Mouse (Mus musculus) 416B (cell line): Measurements from ENCODE around the gene Lypd6b.

Experiments used
- DNase-seq: peaks from one replicate; pipeline ENCODE4 v3.0.0; 2011; ENCODE audit warnings: low read depth

Lypd6b gene

GRCm38 (mm10) chr2:49869044-49869443, 81.6 kb downstream of the Lypd6b start:
- no peak for DNase-seq

DNA sequence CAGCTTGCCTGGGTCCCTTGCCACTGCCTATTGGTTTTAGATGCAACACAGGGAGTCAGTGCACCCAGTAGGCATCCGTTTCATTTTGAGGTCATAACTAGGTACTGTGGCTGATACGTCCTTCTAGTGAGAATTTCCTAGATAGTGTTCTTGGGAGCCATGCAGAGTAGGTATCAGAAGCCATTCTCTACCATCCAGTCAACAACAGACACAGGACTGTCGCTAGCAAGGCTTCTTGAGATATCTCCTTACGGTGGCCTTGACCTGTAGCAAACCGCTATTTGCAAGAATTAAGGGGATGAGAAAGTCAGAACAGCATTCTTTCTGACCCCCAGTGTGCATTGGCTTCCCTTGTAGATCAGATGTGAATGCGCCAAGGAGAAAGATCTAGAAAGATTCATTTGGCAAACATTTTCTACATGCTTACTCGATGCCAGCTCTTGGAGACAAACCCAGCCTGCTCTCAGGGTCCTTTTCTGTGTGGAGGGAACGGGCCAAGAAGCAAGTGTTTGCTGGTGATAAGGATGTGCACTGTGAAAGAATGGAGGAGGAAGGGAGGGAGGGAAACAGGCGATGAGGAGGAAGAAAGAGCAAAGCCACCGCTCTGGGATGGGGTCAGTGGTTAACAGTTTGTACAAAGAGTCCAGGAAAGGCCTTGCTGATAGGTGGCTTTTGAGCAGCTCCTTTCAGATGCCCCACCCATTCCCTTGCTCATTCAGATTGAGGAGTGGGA, 82.5 kb downstream of the Lypd6b start:
- DNase-seq: peak; percentile 34

DNA sequence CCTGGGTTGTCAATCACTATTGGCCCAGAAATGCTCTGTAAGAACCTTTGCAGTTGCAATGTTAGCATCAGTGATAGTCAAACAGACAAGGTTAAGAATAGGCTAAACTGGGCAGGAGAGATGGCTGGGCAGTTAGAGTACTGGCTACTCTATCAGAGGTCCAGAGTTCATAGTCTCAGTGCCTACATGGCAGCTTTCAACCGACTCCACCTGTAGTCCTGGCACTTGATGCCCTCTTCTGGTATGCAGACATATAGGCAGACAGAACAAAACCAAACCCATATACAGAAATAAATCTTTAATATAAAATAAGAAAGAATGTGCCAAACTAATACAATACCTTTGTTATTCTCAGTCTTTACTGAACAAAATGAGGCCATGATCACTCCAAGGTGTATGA, 83.5 kb downstream of the Lypd6b start:
- peak; percentile 48 for DNase-seq

DNA sequence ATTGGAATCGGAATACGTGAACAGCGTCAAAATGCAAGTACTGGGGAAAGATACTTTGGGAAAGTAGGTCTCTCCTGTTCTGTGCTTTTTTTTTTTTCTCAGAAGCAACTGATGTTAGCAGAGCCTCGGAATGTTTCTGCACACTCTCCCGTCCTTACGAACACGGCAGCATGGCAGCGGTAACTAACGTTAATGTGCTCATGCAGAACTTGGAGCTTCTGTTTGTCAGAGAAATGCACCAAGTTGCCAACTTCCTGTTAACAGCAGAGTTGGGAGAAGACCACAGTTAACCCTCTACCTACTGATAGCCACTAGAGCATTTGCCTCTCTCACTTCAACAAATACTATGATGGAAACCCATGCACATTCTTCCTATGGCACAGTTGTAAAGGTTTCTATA, 93.0 kb downstream of the Lypd6b start:
- no peak for DNase-seq

GRCm38 (mm10) chr2:49881002-49881401, 93.5 kb downstream of the Lypd6b start:
- DNase-seq: no peak

- no peak for DNase-seq
Observed at GRCm38 (mm10) chr2:49882461-49882860, 95.0 kb downstream of the Lypd6b start.

DNA sequence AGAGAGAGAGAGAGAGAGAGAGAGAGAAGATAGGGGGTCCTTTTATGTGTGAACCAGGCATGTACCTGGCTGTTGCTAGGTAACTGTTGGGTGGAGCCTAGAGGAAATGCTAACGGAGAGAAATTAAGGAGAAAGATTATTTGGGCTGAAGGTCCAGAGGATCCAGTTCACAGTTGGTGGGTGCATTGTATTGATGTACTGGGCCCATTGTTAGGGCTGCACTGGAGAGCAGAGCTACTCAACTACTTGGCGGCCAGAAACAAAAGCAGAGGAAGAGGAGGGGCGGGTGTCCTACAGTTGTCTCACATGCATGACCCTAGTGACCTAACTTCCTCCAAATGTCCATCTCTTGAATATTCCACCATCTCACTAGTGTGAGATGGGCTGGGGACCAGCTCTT, 96.5 kb downstream of the Lypd6b start:
- DNase-seq: no peak

DNA sequence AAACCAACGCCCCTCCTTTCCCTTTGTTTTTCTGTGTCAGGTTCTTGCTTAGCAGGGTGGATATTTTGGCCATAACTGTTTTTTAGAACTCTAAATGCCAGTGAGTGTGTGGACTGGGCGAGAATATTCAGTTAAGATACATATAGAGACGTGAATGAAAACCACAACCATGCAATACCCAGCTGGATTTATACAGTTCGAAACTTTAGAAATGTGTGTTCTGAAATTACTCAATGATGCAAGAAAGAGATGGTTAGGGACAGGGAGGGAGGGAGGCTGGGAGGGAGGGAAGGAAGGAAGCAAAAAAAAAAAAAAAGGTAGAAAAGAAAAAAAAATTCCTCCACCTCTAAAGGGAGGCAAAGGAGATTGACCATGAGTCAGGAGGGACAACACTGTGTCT, 98.7 kb downstream of the Lypd6b start:
- DNase-seq: peak; percentile 38

- DNase-seq: no peak
Observed at GRCm38 (mm10) chr2:49888346-49888745, 100.9 kb downstream of the Lypd6b start.

DNA sequence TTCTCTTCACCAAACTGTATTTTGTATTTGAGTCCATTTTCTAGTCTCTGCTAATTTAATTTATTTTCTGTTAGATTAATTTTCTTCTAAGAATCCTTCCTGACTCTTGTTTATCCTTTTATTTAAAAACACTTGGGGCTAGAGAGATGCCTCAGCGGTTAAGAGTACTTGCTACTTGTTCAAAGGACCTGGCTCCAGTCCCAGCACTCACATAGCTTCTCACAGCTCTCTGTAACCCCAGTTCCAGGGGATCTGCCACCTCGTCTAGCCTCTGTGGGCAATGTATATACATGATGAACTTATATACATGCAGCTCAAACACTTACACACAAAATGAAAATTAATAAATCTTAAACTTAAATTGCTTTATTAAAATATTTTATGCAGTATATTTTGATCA, 103.2 kb downstream of the Lypd6b start:
- no peak for DNase-seq

GRCm38 (mm10) chr2:49909838-49910407, 122.4 kb downstream of the Lypd6b start:
- no peak for DNase-seq

DNA sequence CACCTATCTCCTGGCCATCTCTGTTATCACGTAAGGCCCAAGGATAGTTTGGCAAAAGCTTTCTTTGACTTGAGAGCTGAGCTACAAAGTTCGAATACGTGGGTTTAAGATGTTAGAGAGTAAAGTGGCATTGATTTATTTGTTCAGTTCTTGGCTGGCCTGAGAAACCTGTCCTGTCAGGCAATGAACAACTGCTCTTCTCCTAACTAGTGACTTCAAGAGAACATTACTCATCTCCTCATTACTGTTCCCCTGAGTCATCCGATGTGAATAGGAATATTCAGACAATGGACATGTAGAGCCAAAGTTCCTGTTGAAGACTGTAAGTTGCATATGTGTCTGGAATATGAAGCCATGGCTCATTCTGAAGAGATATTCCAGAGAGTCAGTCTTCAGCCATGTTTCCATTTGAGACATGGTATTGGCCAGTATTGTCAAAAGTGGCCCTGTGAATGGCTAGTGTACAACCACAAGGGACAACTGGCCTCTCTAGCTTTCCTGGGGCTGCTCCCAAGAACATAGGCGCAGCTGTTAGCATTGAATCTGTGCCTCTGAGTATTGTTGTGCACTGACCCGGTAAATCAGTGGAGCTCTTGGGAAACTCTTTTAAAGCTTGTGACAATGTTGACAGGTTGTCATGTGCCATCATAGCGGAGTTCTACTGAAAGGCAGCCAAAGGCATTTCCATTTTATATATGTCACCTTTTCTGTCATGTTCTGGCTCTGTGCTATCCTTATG, 124.0 kb downstream of the Lypd6b start:
- DNase-seq: no peak

DNA sequence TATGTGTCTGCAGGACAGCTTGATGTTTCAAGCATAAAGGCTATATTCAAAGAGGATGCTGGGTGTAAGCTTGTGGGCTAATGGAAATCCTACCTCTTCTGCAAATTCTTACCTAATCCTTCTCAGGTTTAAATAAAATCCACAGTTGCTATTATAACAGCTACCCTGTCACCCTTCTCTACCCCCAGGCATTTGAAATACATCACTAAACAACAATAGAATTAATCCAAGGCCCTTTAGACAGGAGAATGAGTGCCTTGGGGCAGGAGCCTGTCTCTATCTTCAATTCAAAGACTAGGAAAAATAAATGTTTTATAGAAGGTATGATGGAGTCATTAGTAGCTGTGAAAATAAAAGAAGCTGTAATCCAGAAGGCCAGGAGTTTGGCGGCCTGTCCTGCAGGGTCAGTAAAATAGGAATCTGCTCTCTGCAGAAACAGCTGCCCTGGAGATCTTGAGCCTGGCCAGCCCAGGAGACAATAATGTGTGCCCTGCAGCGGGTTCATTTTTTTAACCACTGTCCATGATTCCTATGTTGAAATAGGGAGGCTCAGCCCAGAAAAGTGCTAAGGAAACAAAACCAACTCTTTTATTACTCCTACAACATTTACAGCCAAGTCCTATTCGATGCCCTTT, 124.9 kb downstream of the Lypd6b start:
- DNase-seq: no peak

- DNase-seq: no peak
Observed at GRCm38 (mm10) chr2:49917489-49917888, 130.0 kb downstream of the Lypd6b start.

DNA sequence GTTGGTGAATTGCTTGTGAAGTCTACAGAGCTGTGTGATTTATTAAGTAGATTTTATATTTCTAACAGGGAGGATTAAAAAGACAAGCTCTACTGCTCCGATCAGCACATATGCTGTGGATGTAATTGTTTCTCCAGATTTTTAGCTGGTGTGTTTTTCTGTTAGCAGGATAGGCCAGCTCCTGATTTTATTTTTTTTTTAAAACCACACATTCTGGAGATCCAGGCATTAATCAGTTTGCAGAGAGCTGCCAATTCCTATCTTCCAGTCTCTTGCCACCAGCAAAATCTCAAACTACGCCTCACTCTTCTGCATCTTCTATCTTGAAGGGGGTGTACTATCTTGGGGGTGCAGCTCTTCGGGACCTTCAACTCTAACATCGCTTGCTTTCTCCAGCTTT, 130.6 kb downstream of the Lypd6b start:
- no peak for DNase-seq

DNA sequence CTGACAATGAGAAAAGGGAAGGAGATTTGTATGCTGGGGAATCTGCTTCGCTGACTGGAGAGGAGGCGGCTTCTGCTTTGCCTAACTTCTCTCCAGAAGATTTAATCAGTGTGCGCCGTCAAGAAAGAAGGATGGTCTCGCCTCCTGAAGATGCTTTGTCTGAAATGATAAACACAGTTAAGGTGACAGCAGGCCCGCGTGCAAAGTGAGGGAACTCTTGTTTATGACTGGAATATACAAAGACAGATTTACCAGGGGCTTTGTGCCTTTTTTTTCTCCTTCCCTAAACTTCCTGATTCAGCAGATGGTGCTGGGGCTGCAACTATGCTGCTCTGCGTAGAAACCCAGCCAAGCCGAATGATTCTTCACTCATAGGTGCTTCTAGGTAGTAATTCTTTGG, 131.2 kb downstream of the Lypd6b start:
- no peak for DNase-seq

DNA sequence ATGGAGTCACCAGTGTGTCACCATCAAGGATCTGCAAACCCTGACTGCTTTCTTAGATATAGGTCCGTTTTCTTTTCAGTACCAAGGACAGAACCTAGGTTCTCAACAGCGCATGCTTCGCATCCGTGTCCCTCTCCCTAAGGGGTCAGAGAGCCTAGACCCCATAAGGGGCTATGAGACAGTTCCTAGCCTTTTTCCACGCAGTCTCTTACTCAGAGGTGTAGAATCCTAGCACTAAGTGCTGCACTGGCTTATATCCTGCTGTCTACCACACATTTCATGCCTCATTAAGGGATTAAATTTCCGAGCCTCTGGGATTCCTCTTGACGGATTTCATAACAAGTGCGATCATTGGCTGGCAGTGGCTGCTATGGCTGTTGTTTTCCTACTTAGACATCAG, 134.5 kb downstream of the Lypd6b start:
- peak; percentile 8 for DNase-seq

GRCm38 (mm10) chr2:49922810-49923209, 135.3 kb downstream of the Lypd6b start:
- DNase-seq: peak; percentile 18

GRCm38 (mm10) chr2:49926186-49926585, 138.7 kb downstream of the Lypd6b start:
- DNase-seq: no peak

GRCm38 (mm10) chr2:49927362-49927761, 139.9 kb downstream of the Lypd6b start:
- peak; percentile 7 for DNase-seq

GRCm38 (mm10) chr2:49929931-49930330, 142.4 kb downstream of the Lypd6b start:
- no peak for DNase-seq

GRCm38 (mm10) chr2:49937621-49938020, 150.1 kb downstream of the Lypd6b start:
- DNase-seq: no peak

- no peak for DNase-seq
Observed at GRCm38 (mm10) chr2:49938246-49938645, 150.8 kb downstream of the Lypd6b start.
